Mouse (Mus musculus) thymus, adult 2 months (tissue): ENCODE data around the gene Hmg20b.

ENCODE experiments used
- CTCF ChIP-seq: fragments of 200-500 bp; IDR thresholded peaks from 2 replicates; pipeline ENCODE4 v1.5.1; 2012; ENCODE audit warnings: mild to moderate bottlenecking, control low read depth, low read length, moderate library complexity, borderline replicate concordance; ENCODE audit not compliant: control insufficient read depth, poor library complexity, insufficient read depth; ENCODE audit errors: extremely low read depth
- POLR2A ChIP-seq: fragments of 200-500 bp; IDR thresholded peaks from 2 replicates; pipeline ENCODE4 v1.6.1; 2012; ENCODE audit warnings: mild to moderate bottlenecking, low read length, control low read depth, moderate library complexity; ENCODE audit not compliant: control insufficient read depth, poor library complexity, insufficient read depth; ENCODE audit errors: extremely low read depth

GRCm38 (mm10) chr10:81396749-81397148 is 46.5 kb upstream of the Hmg20b start:
- TF ChIP-seq POLR2A (no peak), CTCF (no peak)
